Mouse (Mus musculus): Measurements from ENCODE around the gene Hrct1. TPM values are rescaled to one million over a fixed set of nuclear protein-coding genes. Genes with fewer than 3 reads are reported as not detected.

Gene Hrct1
- polyA plus RNA-seq, 1 experiment from 2014 or later, result 0.81 TPM

DNA sequence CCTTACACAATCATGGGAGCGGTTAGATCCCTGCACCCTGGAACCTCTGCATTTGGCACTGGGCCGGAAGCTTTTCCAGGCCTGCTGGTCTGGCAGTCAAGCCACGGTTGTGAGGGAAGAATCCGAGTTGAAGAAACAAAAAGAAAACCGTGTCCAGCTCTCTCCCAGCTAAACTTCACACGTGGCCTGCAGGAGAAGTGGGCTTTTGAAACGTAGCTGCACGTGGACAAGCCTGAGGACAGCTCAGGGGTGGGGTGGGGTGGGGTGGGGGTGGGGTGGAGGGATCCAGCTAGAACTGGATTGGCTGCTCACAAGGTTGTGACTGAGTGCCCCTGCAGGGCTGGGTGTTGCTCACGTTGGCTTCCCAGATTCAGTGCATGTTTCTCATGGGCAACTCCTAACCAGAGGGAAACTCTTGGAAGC, 31.7 kb upstream of the Hrct1 start:
- WGBS, result 9% methylated on average over 9 of the region's 9 CpGs
- peak; percentile 51; the same call in 1 of the 2 replicates for ATAC-seq (ENCODE audit: insufficient number of reproducible peaks, insufficient read depth, low FRiP score, low read depth)
- peak overlapping the region; percentile 15 to 51; a peak in 2 of 4 replicates for H3K27ac ChIP-seq (replicated peaks in 1 of 2; ENCODE audit: control insufficient read depth in 1 of 2, insufficient read depth in 1 of 2, low read depth in 2 of 2, low read length in 2 of 2)

DNA sequence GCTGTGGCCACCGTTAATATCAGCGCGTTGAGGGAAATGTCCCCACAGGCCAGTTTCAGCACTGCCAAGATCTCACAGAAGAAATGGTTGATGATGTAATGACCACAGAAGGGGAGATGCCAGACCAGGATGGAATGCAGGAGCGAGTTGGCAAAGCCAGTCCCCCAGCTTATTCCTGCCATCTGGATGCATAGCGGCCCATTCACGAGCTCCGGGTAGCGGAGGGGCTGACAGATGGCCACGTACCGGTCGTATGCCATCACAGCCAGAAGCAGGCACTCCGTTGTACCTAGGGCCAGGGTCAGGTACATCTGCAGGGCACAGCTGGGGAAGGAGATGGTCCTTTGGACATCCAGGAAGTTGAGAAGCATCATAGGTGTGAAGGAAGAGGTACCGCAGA, 30.4 kb upstream of the Hrct1 start:
- no peak for ATAC-seq (ENCODE audit: insufficient number of reproducible peaks, insufficient read depth, low FRiP score, low read depth)
- no peak overlapping the region for H3K4me3 ChIP-seq (ENCODE audit: control insufficient read depth in 1 of 2, insufficient read depth in 1 of 2, low read depth in 1 of 2, low read length in 2 of 2)
- H3K9ac ChIP-seq (ENCODE audit: low read length), result no peak overlapping the region
- H3K9me3 ChIP-seq (ENCODE audit: control insufficient read depth, low read length), result no peaks in the 10 kb centered on the region
- H3K27me3 ChIP-seq (ENCODE audit: control insufficient read depth, insufficient read depth, low read length), result no peaks in the 10 kb centered on the region
- 88% methylated on average over 13 of the region's 13 CpGs for WGBS
- H3K27ac ChIP-seq (replicated peaks in 1 of 2; ENCODE audit: control insufficient read depth in 1 of 2, insufficient read depth in 1 of 2, low read depth in 2 of 2, low read length in 2 of 2), result no peak overlapping the region
- H3K36me3 ChIP-seq (ENCODE audit: control insufficient read depth, insufficient read depth, low read length), result no peaks in the 10 kb centered on the region
- no peak overlapping the region for H3K4me2 ChIP-seq (ENCODE audit: low read length)
- H3K4me1 ChIP-seq (ENCODE audit: control insufficient read depth in 2 of 2, insufficient read depth in 2 of 2, low read length in 2 of 2), result peaks cover 19 to 30% of the 10 kb centered on the region in 2 experiments

More for the DNA sequence above, 31.7 kb upstream of the Hrct1 start:
- Histone ChIP-seq H3K27me3 (ENCODE audit: control insufficient read depth, insufficient read depth, low read length) (no peaks in the 10 kb centered on the region), H3K9me3 (ENCODE audit: control insufficient read depth, low read length) (no peaks in the 10 kb centered on the region), H3K4me3 (ENCODE audit: control insufficient read depth in 1 of 2, insufficient read depth in 1 of 2, low read depth in 1 of 2, low read length in 2 of 2) (no peak overlapping the region), H3K36me3 (ENCODE audit: control insufficient read depth, insufficient read depth, low read length) (no peaks in the 10 kb centered on the region), H3K4me2 (ENCODE audit: low read length) (no peak overlapping the region), H3K4me1 (ENCODE audit: control insufficient read depth in 2 of 2, insufficient read depth in 2 of 2, low read length in 2 of 2) (peaks cover 19 to 30% of the 10 kb centered on the region in 2 experiments), H3K9ac (ENCODE audit: low read length) (no peak overlapping the region)

DNA sequence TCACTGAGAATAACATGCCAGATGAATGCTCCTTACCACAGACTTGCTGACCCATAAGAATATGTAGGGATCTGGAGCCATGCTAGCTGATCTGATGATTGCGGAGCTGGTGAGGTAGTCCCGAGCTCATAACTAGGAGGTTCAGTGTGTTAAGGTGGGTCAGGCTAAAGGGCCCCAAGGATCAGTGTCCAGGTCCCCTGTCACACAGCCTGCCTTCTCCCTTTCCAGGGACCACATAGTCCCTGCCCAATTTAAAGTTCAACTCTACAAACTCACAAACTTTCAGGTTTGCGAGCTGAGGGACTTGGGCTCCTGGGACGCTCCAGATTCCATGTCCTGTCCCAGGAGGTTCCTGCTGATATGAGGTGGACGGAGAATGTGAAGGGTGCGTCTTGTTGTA, 26.3 kb upstream of the Hrct1 start, which contains the start of gene Olfr70:
TSS of gene Olfr70 (minus strand) at position 101 of the 400 bp plus-strand sequence.
- no peak within 1 kb of the TSS for H3K4me3 ChIP-seq (ENCODE audit: control insufficient read depth in 1 of 2, insufficient read depth in 1 of 2, low read depth in 1 of 2, low read length in 2 of 2)
- H3K9me3 ChIP-seq (ENCODE audit: control insufficient read depth, low read length), result no peaks in the 10 kb centered on the region
- H3K4me1 ChIP-seq (ENCODE audit: control insufficient read depth in 2 of 2, insufficient read depth in 2 of 2, low read length in 2 of 2), result peaks cover 6 to 7% of the 10 kb centered on the region in 2 experiments
- no peak within 1 kb of the TSS for H3K27ac ChIP-seq (replicated peaks in 1 of 2; ENCODE audit: control insufficient read depth in 1 of 2, insufficient read depth in 1 of 2, low read depth in 2 of 2, low read length in 2 of 2)
- no peak for ATAC-seq (ENCODE audit: insufficient number of reproducible peaks, insufficient read depth, low FRiP score, low read depth)
- H3K9ac ChIP-seq (ENCODE audit: low read length), result no peak within 1 kb of the TSS
- H3K27me3 ChIP-seq (ENCODE audit: control insufficient read depth, insufficient read depth, low read length), result no peaks in the 10 kb centered on the region
- 71% methylated on average over 6 of the region's 6 CpGs for WGBS
- H3K36me3 ChIP-seq (ENCODE audit: control insufficient read depth, insufficient read depth, low read length), result no peaks in the 10 kb centered on the region
- H3K4me2 ChIP-seq (ENCODE audit: low read length), result no peak within 1 kb of the TSS

DNA sequence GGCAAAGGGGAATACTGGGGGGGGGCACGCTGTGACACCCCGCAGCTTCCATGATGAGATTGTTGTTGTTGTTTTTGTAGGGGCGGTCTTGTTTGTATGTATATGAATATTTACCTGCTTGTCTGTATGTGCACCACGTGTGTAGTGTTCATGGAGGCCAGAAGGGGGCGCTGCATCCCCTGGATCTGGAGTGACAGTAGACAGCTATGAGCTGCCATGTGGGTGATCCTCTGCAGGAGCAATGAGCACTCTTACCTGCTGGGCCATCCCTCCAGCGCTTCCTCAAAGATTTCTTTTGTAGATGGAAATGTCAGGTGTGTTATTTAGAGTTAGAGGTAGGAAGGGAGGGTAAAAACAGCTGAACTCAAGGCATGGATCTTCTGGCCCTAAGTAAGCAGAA, 23.5 kb upstream of the Hrct1 start:
- Histone ChIP-seq H3K27me3 (ENCODE audit: control insufficient read depth, insufficient read depth, low read length) (no peaks in the 10 kb centered on the region), H3K4me1 (ENCODE audit: control insufficient read depth in 2 of 2, insufficient read depth in 2 of 2, low read length in 2 of 2) (no peaks in the 10 kb centered on the region; a peak in 1 of 4 replicates), H3K27ac (replicated peaks in 1 of 2; ENCODE audit: control insufficient read depth in 1 of 2, insufficient read depth in 1 of 2, low read depth in 2 of 2, low read length in 2 of 2) (no peak overlapping the region), H3K9me3 (ENCODE audit: control insufficient read depth, low read length) (no peaks in the 10 kb centered on the region), H3K4me2 (ENCODE audit: low read length) (no peak overlapping the region), H3K4me3 (ENCODE audit: control insufficient read depth in 1 of 2, insufficient read depth in 1 of 2, low read depth in 1 of 2, low read length in 2 of 2) (no peak overlapping the region), H3K36me3 (ENCODE audit: control insufficient read depth, insufficient read depth, low read length) (no peaks in the 10 kb centered on the region), H3K9ac (ENCODE audit: low read length) (no peak overlapping the region)
- no peak for ATAC-seq (ENCODE audit: insufficient number of reproducible peaks, insufficient read depth, low FRiP score, low read depth)
- 66% methylated on average over 6 of the region's 6 CpGs for WGBS

DNA sequence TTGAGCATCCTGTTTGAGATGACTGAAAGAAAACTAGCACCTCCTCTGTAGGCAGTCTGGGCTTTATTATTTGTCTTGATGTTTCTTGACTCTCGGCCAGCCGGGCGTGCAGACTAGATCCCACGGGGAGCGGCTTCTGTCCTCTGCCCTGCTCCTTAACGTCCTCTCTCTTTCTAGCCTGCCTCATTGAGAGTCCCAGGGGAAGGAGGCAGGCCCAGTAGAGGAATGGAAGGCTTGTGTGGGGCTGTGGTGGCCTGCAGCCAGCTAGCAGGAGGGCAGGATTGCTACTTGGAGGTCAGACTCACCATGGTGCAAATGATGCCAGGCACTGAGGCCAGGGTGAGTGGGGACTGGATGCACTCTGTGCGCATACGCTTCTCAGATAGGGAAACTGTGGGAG, 23.1 kb upstream of the Hrct1 start:
- 88% methylated on average over 8 of the region's 8 CpGs for WGBS
- H3K9ac ChIP-seq (ENCODE audit: low read length), result no peak overlapping the region

DNA sequence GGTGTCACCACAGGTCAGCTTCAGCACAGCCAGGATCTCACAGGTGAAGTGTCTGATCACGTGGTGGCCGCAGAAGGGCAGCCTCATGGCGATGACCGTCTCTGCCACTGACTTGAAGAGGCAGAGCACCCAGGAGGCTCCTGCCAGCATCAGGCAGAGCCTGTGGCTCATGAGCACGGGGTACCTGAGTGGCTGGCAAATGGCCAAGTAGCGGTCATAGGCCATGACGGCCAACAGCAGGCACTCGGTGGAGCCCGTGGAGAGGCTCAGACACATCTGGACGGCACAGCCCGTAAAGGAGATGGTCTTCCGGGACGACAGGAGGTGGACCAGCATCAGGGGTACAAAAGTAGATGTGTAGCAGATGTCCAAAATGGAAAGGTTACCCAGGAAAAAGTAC, 21.0 kb upstream of the Hrct1 start:
- peaks cover 2 to 8% of the 10 kb centered on the region in 2 experiments; a peak in 2 of 4 replicates for H3K4me1 ChIP-seq (ENCODE audit: control insufficient read depth in 2 of 2, insufficient read depth in 2 of 2, low read length in 2 of 2)
- 72% methylated on average over 13 of the region's 13 CpGs for WGBS
- no peak overlapping the region for H3K27ac ChIP-seq (replicated peaks in 1 of 2; ENCODE audit: control insufficient read depth in 1 of 2, insufficient read depth in 1 of 2, low read depth in 2 of 2, low read length in 2 of 2)
- no peak for ATAC-seq (ENCODE audit: insufficient number of reproducible peaks, insufficient read depth, low FRiP score, low read depth)
- H3K9me3 ChIP-seq (ENCODE audit: control insufficient read depth, low read length), result no peaks in the 10 kb centered on the region
- no peaks in the 10 kb centered on the region for H3K27me3 ChIP-seq (ENCODE audit: control insufficient read depth, insufficient read depth, low read length)
- no peak overlapping the region for H3K4me2 ChIP-seq (ENCODE audit: low read length)
- H3K36me3 ChIP-seq (ENCODE audit: control insufficient read depth, insufficient read depth, low read length), result no peaks in the 10 kb centered on the region
- H3K9ac ChIP-seq (ENCODE audit: low read length), result no peak overlapping the region
- no peak overlapping the region for H3K4me3 ChIP-seq (ENCODE audit: control insufficient read depth in 1 of 2, insufficient read depth in 1 of 2, low read depth in 1 of 2, low read length in 2 of 2)

More for the DNA sequence above, 23.1 kb upstream of the Hrct1 start:
- H3K27me3 ChIP-seq (ENCODE audit: control insufficient read depth, insufficient read depth, low read length), result no peaks in the 10 kb centered on the region
- no peaks in the 10 kb centered on the region for H3K36me3 ChIP-seq (ENCODE audit: control insufficient read depth, insufficient read depth, low read length)
- ATAC-seq (ENCODE audit: insufficient number of reproducible peaks, insufficient read depth, low FRiP score, low read depth), result no peak
- H3K4me1 ChIP-seq (ENCODE audit: control insufficient read depth in 2 of 2, insufficient read depth in 2 of 2, low read length in 2 of 2), result no peaks in the 10 kb centered on the region; a peak in 1 of 4 replicates
- H3K27ac ChIP-seq (replicated peaks in 1 of 2; ENCODE audit: control insufficient read depth in 1 of 2, insufficient read depth in 1 of 2, low read depth in 2 of 2, low read length in 2 of 2), result no peak overlapping the region
- no peaks in the 10 kb centered on the region for H3K9me3 ChIP-seq (ENCODE audit: control insufficient read depth, low read length)
- H3K4me3 ChIP-seq (ENCODE audit: control insufficient read depth in 1 of 2, insufficient read depth in 1 of 2, low read depth in 1 of 2, low read length in 2 of 2), result no peak overlapping the region
- no peak overlapping the region for H3K4me2 ChIP-seq (ENCODE audit: low read length)

DNA sequence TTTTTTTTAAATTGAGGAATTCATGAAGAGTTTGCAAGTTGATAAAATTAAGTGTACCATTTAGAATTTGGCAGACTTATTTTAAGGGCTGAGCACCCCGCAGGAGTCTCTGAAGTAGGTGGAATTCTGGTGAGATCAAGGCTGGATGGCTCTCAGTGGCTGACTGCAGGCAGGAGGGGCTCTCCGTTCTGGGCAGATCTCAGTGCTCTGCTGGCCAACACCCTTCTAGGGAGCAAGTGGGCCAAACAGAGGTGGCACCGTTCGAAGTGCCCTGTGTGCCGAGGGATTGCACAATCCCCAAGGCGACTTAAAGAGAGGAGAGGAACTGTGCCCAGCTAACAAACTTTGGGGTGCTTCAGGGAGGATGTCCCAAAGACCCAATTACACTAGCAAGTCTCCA, 17.1 kb upstream of the Hrct1 start, which contains the start of gene Olfr71:
TSS of gene Olfr71 (minus strand) at position 387 of the 400 bp plus-strand sequence.
- ATAC-seq (ENCODE audit: insufficient number of reproducible peaks, insufficient read depth, low FRiP score, low read depth), result no peak
- H3K4me2 ChIP-seq (ENCODE audit: low read length), result no peak within 1 kb of the TSS
- H3K36me3 ChIP-seq (ENCODE audit: control insufficient read depth, insufficient read depth, low read length), result no peaks in the 10 kb centered on the region
- no peaks in the 10 kb centered on the region for H3K9me3 ChIP-seq (ENCODE audit: control insufficient read depth, low read length)
- no peak within 1 kb of the TSS for H3K9ac ChIP-seq (ENCODE audit: low read length)
- 64% methylated on average over 6 of the region's 6 CpGs for WGBS
- H3K4me3 ChIP-seq (ENCODE audit: control insufficient read depth in 1 of 2, insufficient read depth in 1 of 2, low read depth in 1 of 2, low read length in 2 of 2), result no peak within 1 kb of the TSS
- peaks cover 2 to 13% of the 10 kb centered on the region in 2 experiments; a peak in 3 of 4 replicates for H3K4me1 ChIP-seq (ENCODE audit: control insufficient read depth in 2 of 2, insufficient read depth in 2 of 2, low read length in 2 of 2)
- H3K27ac ChIP-seq (replicated peaks in 1 of 2; ENCODE audit: control insufficient read depth in 1 of 2, insufficient read depth in 1 of 2, low read depth in 2 of 2, low read length in 2 of 2), result peak within 1 kb of the TSS in 1 of 2 experiments; percentile 29; a peak in 1 of 4 replicates
- H3K27me3 ChIP-seq (ENCODE audit: control insufficient read depth, insufficient read depth, low read length), result no peaks in the 10 kb centered on the region

DNA sequence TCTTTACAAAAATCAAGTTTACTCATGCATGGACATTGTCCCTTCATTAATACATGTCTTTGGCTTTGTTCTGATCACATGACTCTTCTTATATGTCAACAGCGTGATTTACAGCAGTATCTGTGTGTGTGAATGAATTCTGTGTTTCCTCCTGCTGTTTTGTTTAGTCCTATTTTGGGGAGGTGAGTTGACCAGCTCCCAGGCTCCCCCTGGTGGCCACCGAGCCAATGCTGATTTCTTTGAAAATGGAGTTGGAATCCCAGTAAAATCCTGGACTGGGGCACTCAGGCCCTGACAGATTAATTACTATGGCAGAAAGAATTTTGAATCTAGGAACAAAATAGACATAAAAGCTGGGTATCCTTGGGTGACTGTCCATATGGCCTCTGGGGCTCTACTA, 15.2 kb upstream of the Hrct1 start:
- 0% methylated on average over 2 of the region's 2 CpGs for WGBS
- Histone ChIP-seq H3K4me1 (ENCODE audit: control insufficient read depth in 2 of 2, insufficient read depth in 2 of 2, low read length in 2 of 2) (peaks cover 2 to 13% of the 10 kb centered on the region in 2 experiments; a peak in 3 of 4 replicates), H3K9ac (ENCODE audit: low read length) (0 out of 2 replicates have a peak overlapping the region, but pooled peaks have one; percentile 2), H3K9me3 (ENCODE audit: control insufficient read depth, low read length) (no peaks in the 10 kb centered on the region), H3K4me3 (ENCODE audit: control insufficient read depth in 1 of 2, insufficient read depth in 1 of 2, low read depth in 1 of 2, low read length in 2 of 2) (no peak overlapping the region), H3K27me3 (ENCODE audit: control insufficient read depth, insufficient read depth, low read length) (no peaks in the 10 kb centered on the region), H3K36me3 (ENCODE audit: control insufficient read depth, insufficient read depth, low read length) (no peaks in the 10 kb centered on the region), H3K27ac (replicated peaks in 1 of 2; ENCODE audit: control insufficient read depth in 1 of 2, insufficient read depth in 1 of 2, low read depth in 2 of 2, low read length in 2 of 2) (peak overlapping the region; percentile 29 to 57; a peak in 2 of 4 replicates), H3K4me2 (ENCODE audit: low read length) (peak overlapping the region; percentile 24)
- no peak for ATAC-seq (ENCODE audit: insufficient number of reproducible peaks, insufficient read depth, low FRiP score, low read depth)

Data from heart, embryonic 14.5 days (tissue).